Mouse (Mus musculus) layer of hippocampus, adult 18-20 months (tissue): ENCODE data around the gene Wtip. TPM values are rescaled to one million over a fixed set of nuclear protein-coding genes. Genes with fewer than 3 reads are reported as not detected.
"Not testable (repeated sequence)": the region's sequence is repeated elsewhere in the genome, so short reads cannot be mapped to it uniquely, and the experiment has no call there.

Experiments
- DNase-seq, 2 experiments: peaks; one replicate each; pipeline ENCODE4 v3.0.0; 2022; ENCODE audit warnings: low spot score in 2 of 2
- total RNA-seq, 2 experiments: library from RNA; stranded (reverse); gene quantifications; 2 replicates each; pipeline ENCODE4 v1.2.3; 2021

Gene Wtip
- total RNA-seq, 2 experiments from 2014 or later, result 9.5 to 11.6 TPM

DNA sequence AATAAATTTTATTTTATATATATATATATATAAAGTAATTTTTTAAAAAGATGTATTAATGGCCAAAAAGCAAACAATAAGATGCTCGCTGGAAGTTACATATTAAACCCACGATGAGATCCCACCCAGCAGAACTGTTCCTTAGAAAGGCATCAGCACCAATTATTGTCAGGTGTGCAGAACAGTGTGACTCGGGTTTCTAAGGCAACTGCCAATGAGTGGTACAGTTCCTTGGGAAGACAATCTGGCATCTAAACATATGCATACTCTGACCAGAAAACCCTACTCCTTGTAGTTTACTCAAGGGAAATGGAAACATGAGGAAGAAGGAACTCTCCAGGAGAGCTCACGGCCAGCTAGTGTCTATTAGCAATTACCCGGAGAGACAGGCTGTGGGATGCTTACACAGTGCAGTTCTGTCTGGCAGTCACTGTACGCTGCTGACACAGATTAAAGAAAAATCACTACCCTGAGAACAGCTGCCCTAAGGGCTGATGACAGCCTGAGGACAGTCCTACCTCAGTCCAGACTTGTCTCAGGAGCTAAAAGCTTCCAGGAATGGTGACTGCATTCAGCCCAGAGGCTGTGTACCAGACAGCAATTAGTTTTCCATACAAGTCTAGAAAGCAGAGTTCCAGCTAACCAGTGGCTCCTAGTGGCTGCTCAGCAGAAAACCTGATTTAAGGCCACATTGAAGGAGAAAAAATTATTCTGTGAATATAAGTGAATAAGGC, 9.9 kb downstream of the Wtip start:
- DNase-seq, result peak in 1 of 2 experiments; percentile 49

DNA sequence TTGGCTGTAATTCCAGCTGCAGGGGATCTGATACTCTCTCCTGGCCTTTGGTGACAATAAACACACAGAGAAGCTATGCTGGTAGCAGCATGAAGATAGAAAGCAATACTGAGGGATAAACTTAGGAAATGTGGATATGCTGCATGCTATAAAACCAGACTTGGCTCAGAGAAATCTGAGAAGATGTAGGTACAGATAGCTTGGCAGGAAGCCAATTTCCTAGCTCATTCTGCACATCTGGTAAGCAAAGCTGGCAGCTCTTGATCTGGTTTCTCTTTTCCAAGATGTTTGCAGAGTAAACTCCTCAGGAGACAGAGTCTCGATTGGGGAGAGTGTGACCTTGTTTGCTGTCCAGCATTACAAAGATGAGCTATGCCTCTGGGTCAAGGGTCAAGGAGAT, 12.4 kb downstream of the Wtip start:
- not testable (repeated sequence) for DNase-seq

DNA sequence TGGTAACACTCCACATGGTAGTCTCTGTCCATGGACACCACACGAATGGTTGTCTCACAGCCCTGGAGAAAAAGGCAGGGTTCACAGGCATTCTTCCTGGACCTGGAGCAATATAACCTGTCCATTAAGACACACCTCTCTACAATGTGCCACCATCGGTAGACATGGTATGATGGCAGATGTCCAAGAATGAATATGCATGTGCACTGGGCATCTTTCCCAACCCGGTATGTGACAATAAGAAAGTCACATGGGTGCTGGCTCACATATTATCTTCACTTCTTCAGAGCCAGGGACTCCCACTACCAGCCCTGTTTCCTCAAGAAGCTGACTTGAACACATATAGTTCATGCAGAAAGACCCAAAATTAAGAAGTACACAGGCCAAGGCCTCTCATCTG, 16.5 kb downstream of the Wtip start:
- DNase-seq, result no peak

DNA sequence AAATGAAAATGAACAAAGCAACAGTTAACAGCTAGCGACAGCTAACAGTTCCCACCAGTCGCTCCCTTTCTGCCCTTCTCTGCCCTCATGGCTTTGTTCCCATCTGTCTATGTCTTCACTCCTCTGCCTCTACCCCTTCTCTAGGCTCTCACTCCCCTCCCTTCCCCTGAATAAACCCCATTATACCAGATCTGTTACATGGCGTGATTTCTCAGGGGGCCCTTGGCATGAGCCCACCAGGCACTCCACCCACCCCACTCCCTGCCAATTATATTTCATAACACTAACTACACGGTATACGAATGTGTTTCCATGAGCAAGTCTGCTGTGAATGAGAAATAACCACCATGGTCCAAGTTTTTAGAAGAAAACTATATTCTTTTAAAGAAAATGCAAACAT, 23.9 kb downstream of the Wtip start:
- DNase-seq, result no peak

DNA sequence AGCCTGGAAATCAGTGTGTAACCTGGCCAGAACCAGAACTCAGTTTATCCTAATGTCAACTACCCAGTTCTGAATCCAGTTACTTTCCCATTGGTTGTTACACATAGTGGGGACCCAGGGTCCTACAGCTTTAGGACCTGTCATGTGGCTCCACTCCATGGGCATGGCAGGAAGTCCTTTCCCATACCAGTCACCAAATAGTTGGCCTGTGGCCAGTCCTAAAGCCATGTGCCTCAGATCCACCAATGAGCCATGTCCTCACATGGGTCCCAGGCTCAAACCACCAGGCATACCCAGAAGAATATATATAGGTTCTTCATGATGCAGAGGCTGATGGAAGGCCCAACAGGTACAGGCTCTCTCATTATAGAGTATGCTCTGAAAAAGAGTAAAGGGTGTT, 31.8 kb downstream of the Wtip start:
- DNase-seq, result no peak

DNA sequence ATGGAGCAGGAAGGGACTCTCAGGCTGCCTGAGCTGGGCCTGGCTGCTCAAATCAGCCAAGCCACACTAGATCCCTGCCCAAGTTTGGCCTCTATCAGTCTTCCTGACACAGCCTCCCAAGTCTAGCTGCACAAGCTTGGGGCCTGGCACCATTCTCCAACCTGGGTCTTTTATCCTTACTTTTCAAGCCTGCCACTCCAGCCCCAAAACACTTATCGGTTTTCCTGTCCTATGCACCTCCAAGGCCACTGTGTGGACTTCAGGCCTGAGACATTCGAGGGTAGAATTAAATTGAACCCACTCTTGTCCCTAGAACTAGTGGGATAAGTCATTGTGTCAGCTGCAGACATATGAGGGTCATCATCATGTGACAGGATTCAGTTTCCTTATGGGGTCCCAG, 33.1 kb downstream of the Wtip start:
- no peak for DNase-seq

DNA sequence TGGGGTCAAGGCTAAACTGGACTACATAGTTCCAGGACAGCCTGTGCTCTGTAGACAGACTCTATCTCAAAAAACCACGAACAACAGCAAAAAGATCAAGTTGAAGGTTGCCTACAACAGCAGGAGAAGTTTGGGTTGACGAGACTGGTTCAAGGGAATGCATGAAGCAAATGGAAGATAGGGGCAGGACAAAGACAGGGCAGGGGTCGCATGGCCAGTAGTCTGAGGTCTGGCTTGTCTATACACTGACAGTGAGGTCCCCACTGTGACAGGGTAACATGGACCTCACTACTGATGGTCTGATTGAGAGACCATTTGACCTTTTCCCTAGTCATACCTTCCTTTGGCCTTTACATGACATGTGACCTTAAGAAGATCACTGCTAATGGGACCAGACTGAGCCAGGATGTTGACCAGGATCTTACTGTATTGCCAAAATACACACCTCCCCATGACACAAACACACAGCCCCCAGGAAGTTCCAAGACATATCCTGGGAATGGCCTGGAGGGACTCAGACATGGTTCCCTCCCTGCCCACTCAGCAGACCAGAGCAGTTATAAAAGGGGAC, 38.1 kb downstream of the Wtip start, which contains the start of gene Scgb1b30:
Scgb1b30 (plus strand) TSS at position 521 of the 571 bp plus-strand sequence.
- DNase-seq, result no peak

DNA sequence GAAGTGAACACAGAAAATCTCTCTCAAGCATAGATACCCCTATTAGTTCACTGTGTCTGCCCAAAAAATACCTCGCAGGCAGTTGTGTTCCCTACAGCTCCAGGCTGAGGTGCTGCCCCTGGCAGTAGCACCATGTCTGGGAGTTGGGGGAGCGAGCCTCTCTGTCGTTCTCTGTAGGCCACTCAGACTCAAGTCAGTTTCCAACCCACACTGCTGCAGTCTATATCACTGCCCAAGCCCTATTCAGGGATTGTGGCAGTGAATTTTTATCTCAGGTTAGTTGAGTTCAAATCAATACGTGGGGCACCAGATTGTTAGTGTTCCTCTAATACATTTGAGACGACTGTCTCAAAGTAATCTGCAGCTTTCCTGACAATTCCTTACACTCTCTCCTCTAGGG, 64.9 kb downstream of the Wtip start:
- not testable (repeated sequence) for DNase-seq

Other genes starting within 250 kb of the Wtip start
- gene Scgb2b26, start 188.2 kb downstream of the Wtip start, total RNA-seq, result not detected
- not detected for gene Scgb2b27, start 119.3 kb downstream of the Wtip start, total RNA-seq
- gene Scgb1b27, start 111.8 kb downstream of the Wtip start, total RNA-seq, result not detected
- not detected for gene Scgb1b30, start 37.8 kb downstream of the Wtip start, total RNA-seq
- 10 to 100 TPM; 87.2 TPM for gene Uba2, start 36.3 kb upstream of the Wtip start, total RNA-seq
- 10 to 100 TPM; 22.4 to 24.5 TPM for gene Pdcd2l, start 63.4 kb upstream of the Wtip start, total RNA-seq
- gene Gpi1, start 97.1 kb upstream of the Wtip start, total RNA-seq, result 100 to 1,000 TPM; 785 to 815 TPM
- not detected for gene Gm6096, start 117.8 kb upstream of the Wtip start, total RNA-seq
- gene 4931406P16Rik, start 180.3 kb upstream of the Wtip start, total RNA-seq, result 10 to 100 TPM; 31.9 to 33.6 TPM